Mouse (Mus musculus): ENCODE results near the gene 4930558C23Rik.

GRCm38 (mm10) chr3:95394385-95394784 is 8.3 kb downstream of the 4930558C23Rik start:
- TF ChIP-seq GATA1 (IDR thresholded peaks at IDR 0.05; ENCODE audit: low read length) = no peak
- no peak for TF ChIP-seq TAL1 (IDR thresholded peaks at IDR 0.05; ENCODE audit: low read length)
